Mouse (Mus musculus): ENCODE measurements around the gene Gm49395. TPM values are rescaled to one million over a fixed set of nuclear protein-coding genes. Genes with fewer than 3 reads are reported as not detected.
A peak's percentile ranks its signal among the peaks of the same experiment; 100 is the strongest.

The Gm49395 gene
- polyA plus RNA-seq, 1 experiment from 2014 or later: 2.0 TPM

GRCm38 (mm10) chr13:115091511-115091910, 10.2 kb downstream of the Gm49395 start:
- H3K9ac ChIP-seq (ENCODE audit: low read depth, low read length): no peak overlapping the region
- H3K27ac ChIP-seq (ENCODE audit: low read depth, low read length): no peak overlapping the region; the same call in 1 of the 2 replicates

GRCm38 (mm10) chr13:115090977-115091445, 10.7 kb downstream of the Gm49395 start:
- Histone ChIP-seq H3K9ac (ENCODE audit: low read depth, low read length) (peak overlapping the region; percentile 75), H3K27me3 (replicated peaks; ENCODE audit: control insufficient read depth, insufficient read depth, low read length) (no peaks in the 10 kb centered on the region), H3K9me3 (ENCODE audit: control insufficient read depth, low read length) (no peaks in the 10 kb centered on the region), H3K4me3 (ENCODE audit: low read depth, low read length) (peak overlapping the region; percentile 82), H3K36me3 (ENCODE audit: control insufficient read depth, insufficient read depth, low read length) (peaks cover 2% of the 10 kb centered on the region; the same call in 1 of the 2 replicates), H3K4me2 (peak overlapping the region; percentile 98), H3K27ac (ENCODE audit: low read depth, low read length) (peak overlapping the region; percentile 97), H3K4me1 (replicated peaks; ENCODE audit: control insufficient read depth, insufficient read depth, low read length) (peaks cover 13% of the 10 kb centered on the region)
- ATAC-seq (replicated peaks; ENCODE audit: low FRiP score): peak; percentile 32
- 27% methylated on average over 9 of the region's 9 CpGs for WGBS
- DNase-seq (ENCODE audit: low spot score): no peak

More at GRCm38 (mm10) chr13:115091511-115091910, 10.2 kb downstream of the Gm49395 start:
- peaks cover 2% of the 10 kb centered on the region; the same call in 1 of the 2 replicates for H3K36me3 ChIP-seq (ENCODE audit: control insufficient read depth, insufficient read depth, low read length)
- no peaks in the 10 kb centered on the region for H3K27me3 ChIP-seq (replicated peaks; ENCODE audit: control insufficient read depth, insufficient read depth, low read length)
- H3K4me3 ChIP-seq (ENCODE audit: low read depth, low read length): no peak overlapping the region
- WGBS: 62% methylated on average over 3 of the region's 3 CpGs
- H3K4me2 ChIP-seq: peak overlapping the region; percentile 98
- DNase-seq (ENCODE audit: low spot score) (no peak), ATAC-seq (replicated peaks; ENCODE audit: low FRiP score) (no peak)
- H3K4me1 ChIP-seq (replicated peaks; ENCODE audit: control insufficient read depth, insufficient read depth, low read length): peaks cover 13% of the 10 kb centered on the region
- no peaks in the 10 kb centered on the region for H3K9me3 ChIP-seq (ENCODE audit: control insufficient read depth, low read length)

- no peaks in the 10 kb centered on the region for H3K27me3 ChIP-seq (replicated peaks; ENCODE audit: control insufficient read depth, insufficient read depth, low read length)
- peak; percentile 88 for DNase-seq (ENCODE audit: low spot score)
- peak within 1 kb of the TSS; percentile 97 for H3K27ac ChIP-seq (ENCODE audit: low read depth, low read length)
- peak within 1 kb of the TSS; percentile 91 for H3K9ac ChIP-seq (ENCODE audit: low read depth, low read length)
- H3K4me3 ChIP-seq (ENCODE audit: low read depth, low read length): peak within 1 kb of the TSS; percentile 82
- peak; percentile 89 for ATAC-seq (replicated peaks; ENCODE audit: low FRiP score)
- H3K4me2 ChIP-seq: peak within 1 kb of the TSS; percentile 98
- WGBS: under 1% methylated on average over 60 of the region's 60 CpGs
- peaks cover 2% of the 10 kb centered on the region; the same call in 1 of the 2 replicates for H3K36me3 ChIP-seq (ENCODE audit: control insufficient read depth, insufficient read depth, low read length)
- H3K4me1 ChIP-seq (replicated peaks; ENCODE audit: control insufficient read depth, insufficient read depth, low read length): peaks cover 13% of the 10 kb centered on the region
- H3K9me3 ChIP-seq (ENCODE audit: control insufficient read depth, low read length): no peaks in the 10 kb centered on the region
Measured at GRCm38 (mm10) chr13:115090069-115090976, 11.4 kb downstream of the Gm49395 start, which contains the start of gene Pelo. Gene Pelo (minus strand): TSS chr13:115090186.

- Histone ChIP-seq H3K27ac (ENCODE audit: low read depth, low read length) (peak overlapping the region; percentile 97), H3K4me2 (peak overlapping the region; percentile 98), H3K4me3 (ENCODE audit: low read depth, low read length) (peak overlapping the region; percentile 82), H3K4me1 (replicated peaks; ENCODE audit: control insufficient read depth, insufficient read depth, low read length) (peaks cover 13% of the 10 kb centered on the region), H3K9me3 (ENCODE audit: control insufficient read depth, low read length) (no peaks in the 10 kb centered on the region), H3K36me3 (ENCODE audit: control insufficient read depth, insufficient read depth, low read length) (peaks cover 2% of the 10 kb centered on the region; the same call in 1 of the 2 replicates), H3K27me3 (replicated peaks; ENCODE audit: control insufficient read depth, insufficient read depth, low read length) (no peaks in the 10 kb centered on the region), H3K9ac (ENCODE audit: low read depth, low read length) (peak overlapping the region; percentile 91)
- peak; percentile 50 for ATAC-seq (replicated peaks; ENCODE audit: low FRiP score)
- peak; percentile 55 for DNase-seq (ENCODE audit: low spot score)
- 3% methylated on average over 34 of the region's 35 CpGs for WGBS
Measured at GRCm38 (mm10) chr13:115089395-115090025, 12.2 kb downstream of the Gm49395 start.

- H3K4me2 ChIP-seq: peak overlapping the region; percentile 98
- DNase-seq (ENCODE audit: low spot score): no peak
- no peak overlapping the region; the same call in 1 of the 2 replicates for H3K27ac ChIP-seq (ENCODE audit: low read depth, low read length)
- peak overlapping the region; percentile 82 for H3K4me3 ChIP-seq (ENCODE audit: low read depth, low read length)
- 46% methylated on average over 11 of the region's 11 CpGs for WGBS
- H3K9ac ChIP-seq (ENCODE audit: low read depth, low read length): peak overlapping the region; percentile 91
- no peak for ATAC-seq (replicated peaks; ENCODE audit: low FRiP score)
- no peaks in the 10 kb centered on the region for H3K9me3 ChIP-seq (ENCODE audit: control insufficient read depth, low read length)
- peaks cover 2% of the 10 kb centered on the region; the same call in 1 of the 2 replicates for H3K36me3 ChIP-seq (ENCODE audit: control insufficient read depth, insufficient read depth, low read length)
- no peaks in the 10 kb centered on the region for H3K27me3 ChIP-seq (replicated peaks; ENCODE audit: control insufficient read depth, insufficient read depth, low read length)
- peaks cover 13% of the 10 kb centered on the region for H3K4me1 ChIP-seq (replicated peaks; ENCODE audit: control insufficient read depth, insufficient read depth, low read length)
Measured at GRCm38 (mm10) chr13:115089020-115089394, 12.7 kb downstream of the Gm49395 start.

GRCm38 (mm10) chr13:115085974-115086373, 15.7 kb downstream of the Gm49395 start:
- H3K4me3 ChIP-seq (ENCODE audit: low read depth, low read length): no peak overlapping the region
- peaks cover 10% of the 10 kb centered on the region for H3K4me1 ChIP-seq (replicated peaks; ENCODE audit: control insufficient read depth, insufficient read depth, low read length)
- peaks cover 2% of the 10 kb centered on the region; the same call in 1 of the 2 replicates for H3K36me3 ChIP-seq (ENCODE audit: control insufficient read depth, insufficient read depth, low read length)
- H3K9me3 ChIP-seq (ENCODE audit: control insufficient read depth, low read length): no peaks in the 10 kb centered on the region
- DNase-seq (ENCODE audit: low spot score): no peak
- no peaks in the 10 kb centered on the region for H3K27me3 ChIP-seq (replicated peaks; ENCODE audit: control insufficient read depth, insufficient read depth, low read length)
- ATAC-seq (replicated peaks; ENCODE audit: low FRiP score): no peak
- H3K27ac ChIP-seq (ENCODE audit: low read depth, low read length): no peak overlapping the region
- WGBS: 72% methylated on average over 6 of the region's 6 CpGs
- no peak overlapping the region for H3K9ac ChIP-seq (ENCODE audit: low read depth, low read length)
- no peak overlapping the region for H3K4me2 ChIP-seq

GRCm38 (mm10) chr13:115082339-115082738, 19.4 kb downstream of the Gm49395 start:
- no peak overlapping the region for H3K27ac ChIP-seq (ENCODE audit: low read depth, low read length)
- H3K36me3 ChIP-seq (ENCODE audit: control insufficient read depth, insufficient read depth, low read length): no peaks in the 10 kb centered on the region; the same call in 1 of the 2 replicates
- H3K4me1 ChIP-seq (replicated peaks; ENCODE audit: control insufficient read depth, insufficient read depth, low read length): no peaks in the 10 kb centered on the region
- 84% methylated on average over 7 of the region's 7 CpGs for WGBS
- H3K9ac ChIP-seq (ENCODE audit: low read depth, low read length): no peak overlapping the region
- no peak for DNase-seq (ENCODE audit: low spot score)
- H3K4me2 ChIP-seq: no peak overlapping the region
- H3K27me3 ChIP-seq (replicated peaks; ENCODE audit: control insufficient read depth, insufficient read depth, low read length): no peaks in the 10 kb centered on the region
- no peak for ATAC-seq (replicated peaks; ENCODE audit: low FRiP score)
- no peaks in the 10 kb centered on the region for H3K9me3 ChIP-seq (ENCODE audit: control insufficient read depth, low read length)
- H3K4me3 ChIP-seq (ENCODE audit: low read depth, low read length): no peak overlapping the region

- DNase-seq (ENCODE audit: low spot score) (no peak), ATAC-seq (replicated peaks; ENCODE audit: low FRiP score) (no peak)
- Histone ChIP-seq H3K27ac (ENCODE audit: low read depth, low read length) (no peak overlapping the region), H3K36me3 (ENCODE audit: control insufficient read depth, insufficient read depth, low read length) (no peaks in the 10 kb centered on the region), H3K9ac (ENCODE audit: low read depth, low read length) (no peak overlapping the region), H3K4me3 (ENCODE audit: low read depth, low read length) (no peak overlapping the region), H3K4me2 (no peak overlapping the region), H3K9me3 (ENCODE audit: control insufficient read depth, low read length) (no peaks in the 10 kb centered on the region), H3K27me3 (replicated peaks; ENCODE audit: control insufficient read depth, insufficient read depth, low read length) (no peaks in the 10 kb centered on the region), H3K4me1 (replicated peaks; ENCODE audit: control insufficient read depth, insufficient read depth, low read length) (no peaks in the 10 kb centered on the region)
- 87% methylated on average over 3 of the region's 3 CpGs for WGBS
Measured at GRCm38 (mm10) chr13:115079996-115080585, 21.6 kb downstream of the Gm49395 start.
